Mouse (Mus musculus) E14TG2a.4 (cell line): ENCODE data around the gene Gm49711.

Experiments
- H3K27me3 ChIP-seq: 2 replicates; pipeline ENCODE4 v1.6.1; 2014; ENCODE audit warnings: low read length, control low read depth; ENCODE audit not compliant: insufficient read depth
- H3K36me3 ChIP-seq: 2 replicates; pipeline ENCODE4 v1.6.1; 2014; ENCODE audit warnings: low read length, control low read depth; ENCODE audit not compliant: insufficient read depth
- H3K4me1 ChIP-seq: replicated peaks from 2 replicates; pipeline ENCODE4 v1.6.1; 2014; ENCODE audit warnings: low read depth, low read length, control low read depth
- H3K4me3 ChIP-seq: replicated peaks from 2 replicates; pipeline ENCODE4 v1.5.1; 2014; ENCODE audit warnings: mild to moderate bottlenecking, low read length
- H3K9me3 ChIP-seq: 2 replicates; pipeline ENCODE4 v1.6.1; 2014; ENCODE audit warnings: low read length, control low read depth
- CTCF ChIP-seq: conservative IDR thresholded peaks from 2 replicates; pipeline ENCODE4 v1.5.1; 2014; ENCODE audit warnings: low read length
- NANOG ChIP-seq: IDR thresholded peaks from 2 replicates; pipeline ENCODE4 v1.6.1; 2014; ENCODE audit warnings: borderline replicate concordance, low read length, mixed read lengths
- POU5F1 ChIP-seq: IDR thresholded peaks from 2 replicates; pipeline ENCODE4 v1.6.1; 2014; ENCODE audit warnings: low read length, borderline replicate concordance

Gm49711 gene

DNA sequence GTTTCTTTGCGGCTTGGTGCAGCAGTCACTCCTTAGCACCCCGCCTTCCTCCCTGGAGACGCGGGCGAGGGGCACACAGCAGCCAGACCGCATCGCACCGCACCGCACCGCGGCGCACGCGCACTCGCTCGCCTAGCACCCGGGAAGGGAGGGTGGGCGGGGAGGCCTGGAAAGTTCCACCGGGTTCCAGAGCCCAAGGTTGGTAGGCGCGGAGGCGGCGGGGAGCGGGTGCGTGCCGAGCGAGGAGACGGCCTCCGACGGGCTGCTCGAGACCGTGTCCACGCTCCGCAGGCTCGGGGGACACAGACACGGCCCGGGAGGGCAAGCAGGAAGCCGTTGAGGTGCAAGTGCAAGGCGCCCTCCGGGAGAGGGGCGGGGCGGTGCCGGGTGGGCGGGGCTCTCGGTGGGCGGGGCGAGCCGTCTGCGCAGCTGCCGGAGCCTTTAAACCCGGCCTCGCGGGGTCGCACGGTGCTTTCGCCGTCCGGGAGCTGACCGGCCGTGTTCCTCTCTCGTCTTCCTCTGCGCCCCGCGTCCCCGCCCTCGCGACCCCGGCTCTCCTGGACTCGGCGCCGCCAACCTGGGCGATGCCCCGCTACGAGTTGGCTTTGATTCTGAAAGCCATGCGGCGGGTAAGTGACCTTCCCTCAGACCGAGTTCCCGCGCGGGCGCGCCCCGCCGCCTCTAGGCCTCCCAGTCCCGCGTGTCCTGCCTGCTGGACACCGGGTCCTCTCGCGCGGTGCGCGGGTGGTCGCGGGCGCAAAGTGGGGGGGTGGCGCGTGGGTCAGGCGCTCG, at the start of gene Gm49711, which contains the start of the genes Mrps6 and Slc5a3:
Gene Gm49711, plus strand, starts transcription at position 465 of the 792 bp plus-strand sequence.
Gene Mrps6, plus strand, starts transcription at position 419 of the 792 bp plus-strand sequence.
Gene Slc5a3, plus strand, starts transcription at position 471 of the 792 bp plus-strand sequence.
- Histone ChIP-seq H3K36me3 (peaks cover 30% of the 10 kb centered on the region), H3K9me3 (peaks cover 10% of the 10 kb centered on the region), H3K4me1 (peaks cover 29% of the 10 kb centered on the region), H3K4me3 (peak within 1 kb of the TSS; percentile 91), H3K27me3 (peaks cover 19% of the 10 kb centered on the region)
- TF ChIP-seq NANOG: no peak
- TF ChIP-seq POU5F1: no peak
- no peak for TF ChIP-seq CTCF

DNA sequence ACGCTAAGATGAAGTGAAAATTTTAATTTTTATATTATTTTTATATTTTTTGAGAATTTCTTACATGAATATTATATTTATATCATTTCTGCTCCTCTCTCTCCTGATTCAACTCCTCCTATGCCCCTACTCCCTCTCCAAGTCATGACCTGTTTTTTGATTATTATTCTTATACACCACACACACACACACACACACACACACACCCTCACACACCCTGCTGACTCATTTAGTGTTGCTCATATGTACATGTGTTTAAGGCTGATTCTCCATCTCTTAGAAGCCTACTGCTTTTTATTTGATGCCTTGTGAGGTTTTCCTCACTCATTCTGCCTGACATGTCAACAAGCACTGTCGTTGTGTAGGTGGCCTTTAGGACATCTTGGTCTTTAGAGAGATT, 48.5 kb upstream of the Gm49711 start:
- no peaks in the 10 kb centered on the region for H3K36me3 ChIP-seq
- TF ChIP-seq CTCF: no peak
- TF ChIP-seq POU5F1: no peak
- no peak for TF ChIP-seq NANOG
- H3K27me3 ChIP-seq: peaks cover 7% of the 10 kb centered on the region; the same call in 1 of the 2 replicates
- H3K4me1 ChIP-seq: no peaks in the 10 kb centered on the region
- peaks cover 8% of the 10 kb centered on the region; the same call in 1 of the 2 replicates for H3K9me3 ChIP-seq
- H3K4me3 ChIP-seq: no peak overlapping the region

DNA sequence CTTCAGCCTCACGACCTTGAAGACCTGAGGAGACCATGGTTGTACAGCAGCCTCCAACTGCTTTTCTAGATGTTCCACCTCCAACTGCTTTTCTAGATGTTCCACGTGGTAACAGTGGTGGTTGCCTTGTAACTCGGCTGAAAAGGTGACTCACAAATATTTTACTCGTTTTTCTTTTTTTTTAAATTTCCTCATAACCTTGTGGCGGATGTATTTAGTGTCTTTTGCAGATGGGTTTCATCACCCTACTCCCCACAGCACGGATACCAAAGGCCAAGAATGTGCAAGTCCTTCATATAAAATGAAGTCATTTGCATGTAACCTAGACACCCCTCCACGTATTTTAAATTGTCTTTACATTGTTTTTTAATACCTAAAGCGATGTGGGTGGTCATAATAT, 41.3 kb upstream of the Gm49711 start:
- Histone ChIP-seq H3K36me3 (no peaks in the 10 kb centered on the region), H3K27me3 (peaks cover 26% of the 10 kb centered on the region), H3K9me3 (peaks cover 4% of the 10 kb centered on the region; the same call in 1 of the 2 replicates), H3K4me3 (no peak overlapping the region), H3K4me1 (peaks cover 30% of the 10 kb centered on the region)
- no peak for TF ChIP-seq NANOG

DNA sequence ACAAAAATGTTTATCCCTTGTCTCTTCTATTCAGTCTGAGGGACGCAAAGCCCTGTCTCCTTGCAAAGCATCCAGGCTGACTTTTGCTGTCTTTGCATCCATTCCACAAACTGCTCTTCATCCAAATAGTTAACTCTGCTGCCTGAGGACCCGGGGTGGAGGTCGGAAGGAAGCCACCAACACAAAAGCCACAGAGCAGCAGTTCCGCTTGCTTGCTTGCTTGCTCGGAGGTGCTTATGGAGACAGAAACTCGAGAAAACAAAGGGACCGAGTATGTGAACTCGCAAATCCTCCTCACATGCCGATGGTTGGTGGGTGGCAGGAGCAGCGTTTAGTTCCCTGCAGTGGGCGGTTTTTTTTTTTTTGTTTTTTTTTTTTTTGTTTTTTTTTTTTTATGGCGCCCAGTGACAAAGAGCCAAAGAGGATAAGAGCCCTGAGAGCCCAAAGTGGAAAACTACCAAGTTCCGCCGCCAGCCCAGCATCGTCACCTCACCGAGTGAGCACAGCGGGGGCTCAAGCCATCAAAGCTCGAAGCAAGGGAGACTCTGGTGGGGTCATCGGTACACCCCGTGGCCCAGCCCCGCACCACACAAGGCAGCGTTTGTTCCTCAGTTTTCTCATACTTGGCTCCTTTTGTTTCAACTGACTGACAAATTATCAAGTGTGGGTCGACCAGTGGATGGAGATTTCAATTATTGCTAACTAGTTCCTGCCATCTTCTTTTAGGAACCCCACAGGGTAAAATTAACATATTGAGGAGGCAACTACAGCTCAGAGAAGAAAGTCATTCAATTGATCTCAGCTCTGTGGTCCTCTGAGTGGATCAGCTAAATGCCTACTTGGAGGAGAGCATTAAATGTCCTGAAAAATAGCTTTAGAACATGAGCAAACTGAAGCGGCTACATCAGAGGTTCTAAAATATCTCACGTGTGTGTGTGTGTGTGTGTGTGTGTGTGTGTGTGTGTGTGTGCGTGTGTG, 38.7 kb upstream of the Gm49711 start:
- H3K4me1 ChIP-seq: peaks cover 48% of the 10 kb centered on the region
- H3K27me3 ChIP-seq: peaks cover 21% of the 10 kb centered on the region
- no peak for TF ChIP-seq POU5F1
- no peak for TF ChIP-seq CTCF
- no peak for TF ChIP-seq NANOG
- peak overlapping the region; percentile 58 for H3K4me3 ChIP-seq
- H3K36me3 ChIP-seq: no peaks in the 10 kb centered on the region
- H3K9me3 ChIP-seq: peaks cover 5% of the 10 kb centered on the region; the same call in 1 of the 2 replicates

DNA sequence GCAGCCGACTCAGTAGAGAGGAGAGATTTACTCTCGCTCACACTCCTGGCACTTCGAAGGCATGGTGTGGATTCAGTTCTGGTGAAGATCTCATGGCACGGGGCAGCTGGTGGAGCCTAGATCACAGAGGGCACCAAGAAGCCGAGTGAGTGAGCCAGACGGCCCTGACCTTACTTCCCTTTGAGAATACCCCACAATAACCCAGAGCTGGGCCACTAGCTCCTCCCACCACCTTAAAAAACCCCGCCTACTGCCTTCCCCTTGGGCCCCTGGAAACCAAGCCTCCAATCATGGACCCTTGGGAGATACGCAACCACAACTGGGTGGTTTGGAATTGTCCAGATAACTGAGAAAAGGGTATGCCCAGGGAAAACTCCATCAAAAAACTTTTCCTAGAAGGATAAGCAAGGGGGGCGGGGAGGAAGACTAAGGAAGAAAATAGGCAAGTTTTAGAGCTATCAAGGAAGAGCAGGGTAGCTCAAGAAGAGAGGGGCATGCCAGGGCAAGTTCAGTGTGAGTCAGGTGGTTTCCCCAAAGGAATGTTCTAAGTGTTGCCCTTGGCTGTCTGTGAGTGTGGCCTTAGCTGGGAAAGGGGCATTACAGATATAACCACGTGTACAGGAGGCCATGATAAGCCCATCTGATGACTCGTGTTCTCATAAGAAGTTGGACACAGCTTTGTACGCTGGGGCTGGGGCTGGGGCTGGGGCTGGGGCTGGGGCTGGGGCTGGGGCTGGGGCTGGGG, 36.3 kb upstream of the Gm49711 start:
- H3K36me3 ChIP-seq: no peaks in the 10 kb centered on the region
- no peak for TF ChIP-seq CTCF
- TF ChIP-seq NANOG: no peak
- no peak for TF ChIP-seq POU5F1
- H3K27me3 ChIP-seq: peaks cover 17% of the 10 kb centered on the region
- peaks cover 61% of the 10 kb centered on the region for H3K4me1 ChIP-seq
- H3K9me3 ChIP-seq: peaks cover 5% of the 10 kb centered on the region; the same call in 1 of the 2 replicates
- H3K4me3 ChIP-seq: no peak overlapping the region

DNA sequence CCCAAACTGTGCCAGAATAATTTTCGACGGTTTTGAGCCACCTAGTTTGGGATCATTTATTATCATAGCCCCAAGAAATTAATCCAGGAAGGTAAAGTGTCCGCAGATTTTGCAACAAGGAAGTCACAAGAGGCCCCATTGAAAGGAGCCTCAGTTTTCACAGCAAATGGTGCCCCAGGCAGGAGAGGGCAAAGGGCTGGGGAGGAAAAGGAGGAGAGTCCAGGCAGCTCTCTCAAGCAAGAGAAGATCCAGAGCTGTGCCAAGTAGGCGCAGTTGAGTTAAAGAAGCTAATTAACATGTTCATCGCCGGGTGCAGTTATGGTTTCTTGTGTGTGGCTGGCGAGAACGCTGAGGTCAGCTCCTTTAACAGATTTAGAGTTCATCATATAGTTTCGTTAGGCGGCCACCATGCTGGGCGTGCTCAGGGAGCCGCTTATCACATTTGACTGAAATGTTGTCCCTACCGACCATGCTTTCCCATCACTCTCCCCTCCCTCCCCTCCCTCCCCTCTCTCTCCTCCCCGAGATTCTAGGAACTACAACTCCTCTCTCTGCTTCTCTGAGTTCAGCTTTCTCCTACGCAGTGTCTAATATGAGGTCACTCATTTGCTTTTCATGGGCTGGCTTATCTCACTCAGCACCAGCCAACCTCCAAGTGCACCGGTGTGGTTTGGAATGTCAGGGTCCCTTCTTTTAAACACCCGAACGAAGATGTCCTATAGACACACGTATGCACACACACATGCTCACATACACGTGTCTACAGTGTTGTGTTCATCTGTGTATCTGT, 35.4 kb upstream of the Gm49711 start:
- Histone ChIP-seq H3K9me3 (peaks cover 5% of the 10 kb centered on the region; the same call in 1 of the 2 replicates), H3K4me3 (peak overlapping the region; percentile 35; the same call in 1 of the 2 replicates), H3K27me3 (peaks cover 17% of the 10 kb centered on the region), H3K36me3 (no peaks in the 10 kb centered on the region), H3K4me1 (peaks cover 61% of the 10 kb centered on the region)
- TF ChIP-seq POU5F1 (no peak), CTCF (no peak), NANOG (no peak)

DNA sequence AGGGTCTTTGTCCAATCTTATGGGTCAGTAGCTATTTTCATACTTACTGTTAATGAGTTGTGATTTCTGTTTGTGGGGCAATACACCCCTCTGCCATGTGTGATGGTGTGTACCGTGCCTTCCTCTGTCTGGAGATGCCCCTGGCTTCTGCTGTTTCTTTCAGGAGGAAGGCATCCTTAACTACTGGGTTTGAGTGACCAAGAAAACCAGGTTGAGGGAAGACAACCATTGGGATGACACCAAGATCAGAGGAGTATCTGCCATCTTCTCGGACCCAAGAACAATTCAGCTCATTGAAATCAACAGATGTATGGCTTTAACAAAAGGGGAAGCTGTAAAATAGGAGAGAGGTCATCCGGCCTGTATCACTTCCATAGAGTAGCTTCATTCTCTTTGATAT, 24.8 kb upstream of the Gm49711 start:
- no peak overlapping the region for H3K4me3 ChIP-seq
- H3K36me3 ChIP-seq: no peaks in the 10 kb centered on the region
- peaks cover 16% of the 10 kb centered on the region; the same call in 1 of the 2 replicates for H3K27me3 ChIP-seq
- H3K9me3 ChIP-seq: no peaks in the 10 kb centered on the region
- no peak for TF ChIP-seq CTCF
- 0 out of 2 replicates have a peak, but pooled peaks cover 3% of the 10 kb centered on the region for H3K4me1 ChIP-seq
